Mouse (Mus musculus) right cerebral cortex, postnatal 4 days (tissue): ENCODE results near the gene Vps18.

ENCODE experiments used
- DNase-seq: peaks from one replicate; pipeline ENCODE4 v3.0.0-alpha.2; 2022

Vps18 gene

GRCm38 (mm10) chr2:119288270-119288882 is at the start of gene Vps18:
Vps18 (plus strand) TSS chr2:119288740.
- peak; percentile 97 for DNase-seq

GRCm38 (mm10) chr2:119240075-119240818 is 48.3 kb upstream of the Vps18 start:
- DNase-seq = no peak

GRCm38 (mm10) chr2:119240819-119241186 is 47.7 kb upstream of the Vps18 start:
- no peak for DNase-seq

- DNase-seq = no peak
Observed at GRCm38 (mm10) chr2:119242548-119242947, 46.0 kb upstream of the Vps18 start.

- no peak for DNase-seq
Observed at GRCm38 (mm10) chr2:119245246-119245645, 43.3 kb upstream of the Vps18 start.

- no peak for DNase-seq
Observed at GRCm38 (mm10) chr2:119247904-119248303, 40.6 kb upstream of the Vps18 start.

- DNase-seq = no peak
Observed at GRCm38 (mm10) chr2:119249592-119250061, 38.9 kb upstream of the Vps18 start.

- DNase-seq = no peak
Observed at GRCm38 (mm10) chr2:119250377-119250776, 38.2 kb upstream of the Vps18 start.

GRCm38 (mm10) chr2:119250826-119251478 is 37.6 kb upstream of the Vps18 start:
- peak; percentile 85 for DNase-seq

GRCm38 (mm10) chr2:119254976-119255375 is 33.6 kb upstream of the Vps18 start:
- no peak for DNase-seq

GRCm38 (mm10) chr2:119260518-119260917 is 28.0 kb upstream of the Vps18 start:
- no peak for DNase-seq

- DNase-seq = no peak
Observed at GRCm38 (mm10) chr2:119261326-119261725, 27.2 kb upstream of the Vps18 start.

- peak; percentile 22 for DNase-seq
Observed at GRCm38 (mm10) chr2:119262978-119263377, 25.6 kb upstream of the Vps18 start.

GRCm38 (mm10) chr2:119263813-119264212 is 24.7 kb upstream of the Vps18 start:
- DNase-seq = no peak

- no peak for DNase-seq
Observed at GRCm38 (mm10) chr2:119270286-119270642, 18.3 kb upstream of the Vps18 start.

GRCm38 (mm10) chr2:119270643-119271331 is 17.8 kb upstream of the Vps18 start, which contains the start of gene Rhov:
Rhov (minus strand) TSS chr2:119271272.
- peak; percentile 68 for DNase-seq

GRCm38 (mm10) chr2:119274126-119274525 is 14.4 kb upstream of the Vps18 start:
- DNase-seq = no peak

GRCm38 (mm10) chr2:119276926-119277325 is 11.6 kb upstream of the Vps18 start:
- no peak for DNase-seq

- DNase-seq = no peak
Observed at GRCm38 (mm10) chr2:119277810-119278209, 10.7 kb upstream of the Vps18 start.

GRCm38 (mm10) chr2:119281899-119282565 is 6.5 kb upstream of the Vps18 start:
- no peak for DNase-seq

GRCm38 (mm10) chr2:119287372-119287771 is 1.2 kb upstream of the Vps18 start:
- DNase-seq = no peak

GRCm38 (mm10) chr2:119289014-119289416 is 475 bp downstream of the Vps18 start:
- no peak for DNase-seq

- DNase-seq = no peak
Observed at GRCm38 (mm10) chr2:119292281-119292680, 3.7 kb downstream of the Vps18 start.
